Mouse (Mus musculus) ES-E14 (cell line): ENCODE data around the gene Shmt1. TPM values are rescaled to one million over a fixed set of nuclear protein-coding genes. Genes with fewer than 3 reads are reported as not detected.
A peak's percentile ranks its signal among the peaks of the same experiment; 100 is the strongest.

Experiments used
- DNase-seq: peaks from one replicate; pipeline ENCODE4 v3.0.0-alpha.2; 2013; ENCODE audit warnings: low read depth, low spot score
- H3K27ac ChIP-seq: 2 replicates; pipeline ENCODE4 v1.5.1; 2012; ENCODE audit warnings: low read depth, mild to moderate bottlenecking, low read length, moderate library complexity, mixed read lengths; ENCODE audit not compliant: poor library complexity, insufficient read depth, severe bottlenecking
- H3K36me3 ChIP-seq: 2 replicates; pipeline ENCODE4 v1.6.1; 2012; ENCODE audit warnings: mild to moderate bottlenecking, low read length, moderate library complexity, mixed read lengths; ENCODE audit not compliant: control insufficient read depth, poor library complexity, insufficient read depth, severe bottlenecking
- H3K4me1 ChIP-seq, 2 experiments: fragments of 150-350 bp in 1 of 2; sonication (generic) in 1 of 2; 2 replicates each; pipeline ENCODE4 v1.6.1; 2012; ENCODE audit warnings: low read length in 2 of 2, mild to moderate bottlenecking in 1 of 2, mixed read lengths in 1 of 2; ENCODE audit not compliant: control insufficient read depth in 2 of 2, insufficient read depth in 2 of 2, poor library complexity in 1 of 2
- H3K4me3 ChIP-seq, 2 experiments: fragments of 150-350 bp in 1 of 2; sonication (generic) in 1 of 2; 2 replicates each; pipeline ENCODE4 v1.5.1; 2012; ENCODE audit warnings: low read length in 2 of 2, low read depth in 1 of 2, mild to moderate bottlenecking in 1 of 2, mixed read lengths in 1 of 2; ENCODE audit not compliant: insufficient read depth in 1 of 2, poor library complexity in 1 of 2, severe bottlenecking in 1 of 2
- H3K9ac ChIP-seq: 2 replicates; pipeline ENCODE4 v1.6.1; 2012; ENCODE audit warnings: low read depth, mild to moderate bottlenecking, low read length, mixed read lengths; ENCODE audit not compliant: poor library complexity, insufficient read depth, severe bottlenecking
- H3K9me3 ChIP-seq: fragments of 150-350 bp; sonication (generic); 2 replicates; pipeline ENCODE4 v1.6.1; 2012; ENCODE audit warnings: low read depth, mild to moderate bottlenecking, low read length; ENCODE audit not compliant: control insufficient read depth, insufficient read depth
- CHD2 ChIP-seq: IDR thresholded peaks from 2 replicates; pipeline ENCODE4 v1.6.1; 2014; ENCODE audit warnings: mild to moderate bottlenecking, low read depth, low read length, inconsistent platforms
- HCFC1 ChIP-seq: IDR thresholded peaks from 2 replicates; pipeline ENCODE4 v1.6.1; 2012; ENCODE audit warnings: low read length, inconsistent platforms, borderline replicate concordance; ENCODE audit not compliant: insufficient read depth
- MAFK ChIP-seq: IDR thresholded peaks from 2 replicates; pipeline ENCODE4 v1.6.1; 2014; ENCODE audit warnings: mild to moderate bottlenecking, low read depth, low read length, inconsistent platforms; ENCODE audit not compliant: insufficient read depth
- ZC3H11A ChIP-seq: IDR thresholded peaks from 2 replicates; pipeline ENCODE4 v1.6.1; 2012; ENCODE audit warnings: low read depth, mild to moderate bottlenecking, inconsistent platforms, low read length, borderline replicate concordance
- ZNF384 ChIP-seq: IDR thresholded peaks from 2 replicates; pipeline ENCODE4 v1.6.1; 2012; ENCODE audit warnings: low read depth, low read length, inconsistent platforms
- in situ Hi-C, 2 experiments: fragments of 600-800 bp; cut with MboI; formaldehyde crosslinking; loops; one replicate each; pipeline ENCODE4 v1.15.1; 2025; ENCODE audit warnings: low sequenced_read_pairs in 2 of 2, inconsistent platforms in 1 of 2; ENCODE audit not compliant: unreplicated experiment in 2 of 2
- total RNA-seq: library from RNA; depleted of rRNA; stranded (reverse); fragments of 300-350 nt; gene quantifications from 2 replicates; pipeline ENCODE4 v1.2.3, GENCODE M21; 2012

Shmt1 gene
- total RNA-seq, 1 experiment = 115 TPM

DNA sequence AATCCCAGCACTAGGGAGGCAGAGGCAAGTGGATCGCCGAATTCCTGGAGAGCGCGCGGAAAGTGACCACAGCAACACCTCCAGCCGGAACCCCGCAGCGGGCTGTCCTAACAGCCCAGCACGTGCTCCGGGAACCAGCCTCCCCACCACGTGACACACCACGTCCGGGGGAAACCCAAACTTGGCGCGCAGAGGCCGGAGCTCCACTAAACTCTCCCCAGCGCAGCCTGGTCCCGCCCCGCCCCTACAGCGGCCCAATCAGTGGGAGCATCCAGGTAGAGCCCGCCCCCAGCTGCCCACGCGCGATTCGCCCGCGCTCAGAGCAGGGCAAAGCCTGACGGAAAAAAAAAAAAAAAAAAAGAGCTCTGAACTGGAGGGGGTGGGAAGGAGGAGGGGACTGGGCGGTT, 461 bp downstream of the Shmt1 start:
- in situ Hi-C loops = no loop called here
- TF ChIP-seq CHD2 (no peak), ZNF384 (peak; percentile 98), HCFC1 (0 out of 2 replicates have a peak, but pooled peaks have one; percentile 3)
- DNase-seq = peak; percentile 96
- H3K27ac ChIP-seq = peak overlapping the region; percentile 61
- peak overlapping the region; percentile 88 for H3K9ac ChIP-seq
- peaks cover 0 to 3% of the 10 kb centered on the region in 2 experiments; a peak in 3 of 4 replicates for H3K4me1 ChIP-seq
- no peaks in the 10 kb centered on the region for H3K36me3 ChIP-seq
- no peaks in the 10 kb centered on the region for H3K9me3 ChIP-seq
- H3K4me3 ChIP-seq = peak overlapping the region; percentile 77 to 79

DNA sequence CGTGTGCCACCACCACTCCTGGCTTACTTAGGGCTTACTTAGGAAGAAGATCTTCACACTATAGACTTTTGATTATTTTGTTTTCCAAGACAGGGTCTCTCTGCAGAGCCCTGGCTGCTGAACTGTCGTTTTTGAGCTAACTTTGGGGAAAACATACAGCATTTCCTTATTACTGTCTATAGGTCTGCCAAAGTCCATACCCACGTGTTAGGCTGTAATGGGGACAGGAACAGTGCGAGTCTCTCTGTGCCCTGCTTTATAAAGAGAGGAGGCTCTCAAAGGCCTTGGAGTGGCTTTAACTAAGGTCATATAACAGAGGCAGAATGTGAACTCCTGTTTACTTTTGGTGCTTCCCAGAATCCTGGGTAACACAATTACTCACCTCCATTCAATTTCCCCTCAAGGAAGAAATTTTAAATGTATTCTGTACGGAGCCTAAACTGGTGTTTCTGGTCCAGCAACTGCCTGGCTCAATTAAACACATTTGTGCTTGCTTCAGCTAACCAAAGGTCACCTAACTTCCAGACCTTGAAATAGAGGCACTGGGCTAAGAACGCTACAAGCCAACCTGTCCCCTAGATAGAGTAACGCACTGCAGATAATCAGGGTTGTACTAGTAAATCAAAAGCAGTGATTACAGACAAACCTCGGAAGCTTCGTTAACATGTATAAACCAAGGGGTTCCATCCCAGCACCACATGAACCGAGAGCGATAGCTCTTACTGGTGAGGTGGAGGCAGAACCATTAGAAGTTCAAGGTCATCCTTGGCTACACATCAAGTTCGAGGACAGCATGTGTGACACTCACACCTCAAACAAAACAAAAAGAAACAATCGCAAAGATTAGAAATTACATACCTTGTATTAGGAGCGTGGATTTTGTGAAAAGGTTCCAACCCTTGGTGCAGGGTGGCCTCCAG, 1.2 kb downstream of the Shmt1 start:
- no peaks in the 10 kb centered on the region for H3K9me3 ChIP-seq
- no peak for DNase-seq
- in situ Hi-C loops = no loop called here
- H3K27ac ChIP-seq = peak overlapping the region; percentile 61
- TF ChIP-seq HCFC1 (no peak), CHD2 (no peak), ZNF384 (no peak), ZC3H11A (no peak), MAFK (no peak)
- H3K4me3 ChIP-seq = peak overlapping the region; percentile 77 to 79
- H3K4me1 ChIP-seq = peaks cover 0 to 3% of the 10 kb centered on the region in 2 experiments; a peak in 3 of 4 replicates
- peaks cover 3% of the 10 kb centered on the region; the same call in 1 of the 2 replicates for H3K36me3 ChIP-seq
- H3K9ac ChIP-seq = peak overlapping the region; percentile 88

DNA sequence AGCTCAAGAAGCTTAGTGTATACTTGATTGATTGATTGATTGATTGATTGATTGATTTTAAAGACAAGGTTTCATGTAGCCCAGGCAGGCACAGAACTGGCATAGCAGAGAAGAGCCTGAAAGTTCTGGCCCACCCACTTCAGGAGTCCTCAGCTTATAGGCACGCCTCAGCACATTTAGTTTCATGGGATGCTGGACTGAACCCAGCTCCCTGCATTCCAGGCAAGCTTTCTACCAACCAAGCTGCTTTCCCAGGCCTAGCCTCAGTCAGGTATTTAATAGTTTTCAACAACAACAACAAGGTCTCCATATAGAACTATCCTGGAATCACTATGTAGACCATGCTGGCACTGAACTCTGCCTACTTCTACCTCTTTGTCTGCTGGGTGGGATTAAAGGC, 2.0 kb downstream of the Shmt1 start:
- in situ Hi-C loops = no loop called here
- no peak overlapping the region for H3K27ac ChIP-seq
- no peaks in the 10 kb centered on the region for H3K9me3 ChIP-seq
- H3K36me3 ChIP-seq = peaks cover 3% of the 10 kb centered on the region; the same call in 1 of the 2 replicates
- H3K4me1 ChIP-seq = peaks cover 0 to 3% of the 10 kb centered on the region in 2 experiments; a peak in 3 of 4 replicates
- H3K9ac ChIP-seq = peak overlapping the region; percentile 88; the same call in 1 of the 2 replicates
- DNase-seq = no peak
- no peak for TF ChIP-seq ZNF384
- no peak for TF ChIP-seq ZC3H11A
- TF ChIP-seq MAFK = no peak
- TF ChIP-seq CHD2 = no peak
- TF ChIP-seq HCFC1 = no peak
- peak overlapping the region; percentile 77 to 79; a peak in 3 of 4 replicates for H3K4me3 ChIP-seq

DNA sequence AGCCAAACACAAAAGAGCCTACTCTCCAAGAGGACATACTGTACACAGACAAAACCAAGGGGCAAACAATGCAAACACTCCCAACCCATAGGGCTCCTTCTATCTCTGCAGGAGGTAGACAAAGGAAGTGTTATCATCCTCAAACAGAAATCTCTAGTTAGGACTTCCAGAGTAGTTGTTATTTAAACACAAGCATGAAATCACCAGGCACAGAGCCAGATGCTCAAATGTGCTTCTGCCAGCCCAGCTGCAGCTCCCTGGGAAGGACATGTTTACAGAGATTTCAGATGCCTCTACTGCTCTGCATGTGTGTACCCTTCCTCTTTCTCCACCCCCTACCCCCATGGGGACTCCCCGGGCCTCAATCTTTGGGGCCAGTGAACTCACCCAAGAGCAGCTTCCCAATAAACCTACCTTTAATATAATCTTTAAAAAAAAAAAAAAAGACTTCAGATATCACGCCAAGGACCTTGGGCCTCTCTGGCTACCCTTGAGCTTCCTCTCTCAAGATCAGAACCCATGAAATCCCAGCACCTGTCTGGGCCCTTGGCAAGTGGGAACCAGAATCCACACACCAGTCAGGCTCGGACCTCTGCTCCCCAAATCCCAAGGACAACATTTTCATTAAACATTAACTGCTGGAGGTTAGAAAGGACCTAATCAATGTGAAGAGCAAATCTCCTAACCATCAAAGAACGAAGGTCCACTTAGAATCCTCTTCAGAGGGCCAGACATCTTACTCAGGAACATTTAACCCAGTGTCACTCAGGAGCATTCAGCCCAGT, 3.0 kb downstream of the Shmt1 start:
- no peak for DNase-seq
- Histone ChIP-seq H3K4me3 (no peak overlapping the region; a peak in 1 of 4 replicates), H3K36me3 (peaks cover 7% of the 10 kb centered on the region), H3K27ac (no peak overlapping the region), H3K4me1 (peaks cover 0 to 3% of the 10 kb centered on the region in 2 experiments; a peak in 3 of 4 replicates), H3K9ac (no peak overlapping the region; the same call in 1 of the 2 replicates), H3K9me3 (no peaks in the 10 kb centered on the region)
- in situ Hi-C loops = no loop called here
- TF ChIP-seq ZC3H11A (no peak), MAFK (no peak), HCFC1 (no peak), ZNF384 (no peak), CHD2 (no peak)
